ENCODE assay signal across 21 mouse cellular contexts in genomic region chr17:44215196-44215799, GRCm38 (mm10).
"Had no signal": no experiment of that assay in that cellular context is flagged by ENCODE, and none has a peak within 500 bp of the region (broad histone marks: within the 10 kb centered on the region; RNA-seq: fewer than 3 reads in every experiment).

No protein-coding gene starts in this region.

- H3K4me1 ChIP-seq: kidney, embryonic 15.5 days; limb, embryonic 12.5 days; limb, embryonic 15.5 days; stomach, embryonic 15.5 days had no signal

- H3K4me2 ChIP-seq: kidney, embryonic 15.5 days; limb, embryonic 12.5 days; limb, embryonic 15.5 days; liver, embryonic 11.5 days; lung, embryonic 14.5 days; midbrain, embryonic 11.5 days; stomach, embryonic 15.5 days had no signal

- H3K27ac ChIP-seq: kidney, embryonic 15.5 days; left cerebral cortex, adult 2 months; limb, embryonic 12.5 days; limb, embryonic 15.5 days; liver, embryonic 14.5 days; stomach, embryonic 15.5 days had no signal

- H3K9me3 ChIP-seq: kidney, embryonic 15.5 days; limb, embryonic 12.5 days; limb, embryonic 15.5 days; stomach, embryonic 15.5 days had no signal

- H3K27me3 ChIP-seq: kidney, embryonic 15.5 days; limb, embryonic 12.5 days; limb, embryonic 15.5 days; stomach, embryonic 15.5 days had no signal

- H3K9ac ChIP-seq: kidney, embryonic 15.5 days; limb, embryonic 12.5 days; limb, embryonic 15.5 days; liver, embryonic 14.5 days; liver, postnatal 0 days; lung, embryonic 14.5 days; stomach, embryonic 15.5 days had no signal

- DNase-seq: kidney, postnatal 10 days; kidney, postnatal 36 days; layer of hippocampus, postnatal 36 days; left cerebral cortex, postnatal 4 days; liver, postnatal 0 days; lung, embryonic 14.5 days; lung, postnatal 10 days; lung, postnatal 4 days; midbrain, embryonic 14.5 days; right cerebral cortex, postnatal 4 days; spleen, adult 18-20 months; thymus, adult 18-20 months; thymus, postnatal 36 days had no signal

- H3K36me3 ChIP-seq: kidney, embryonic 15.5 days; limb, embryonic 12.5 days; limb, embryonic 15.5 days; stomach, embryonic 15.5 days had no signal

- H3K4me3 ChIP-seq: kidney, embryonic 15.5 days; left cerebral cortex, adult 2 months; limb, embryonic 12.5 days; limb, embryonic 15.5 days; stomach, embryonic 15.5 days had no signal

- ATAC-seq: liver, postnatal 0 days had no signal
